Mouse (Mus musculus): ENCODE measurements around the gene Gm11627.

GRCm38 (mm10) chr11:102568191-102568590 lies 11.1 kb downstream of the Gm11627 start:
- peak; percentile 81 for TF ChIP-seq CTCF (IDR thresholded peaks at IDR 0.05; ENCODE audit: low read depth, low read length)
- no peak for TF ChIP-seq POLR2A (IDR thresholded peaks at IDR 0.05; ENCODE audit: extremely low read depth, insufficient read depth, low read length)

Measured in liver, adult 2 months (tissue).